Mouse (Mus musculus): ENCODE results near the gene Rxfp4.

Rxfp4 gene

DNA sequence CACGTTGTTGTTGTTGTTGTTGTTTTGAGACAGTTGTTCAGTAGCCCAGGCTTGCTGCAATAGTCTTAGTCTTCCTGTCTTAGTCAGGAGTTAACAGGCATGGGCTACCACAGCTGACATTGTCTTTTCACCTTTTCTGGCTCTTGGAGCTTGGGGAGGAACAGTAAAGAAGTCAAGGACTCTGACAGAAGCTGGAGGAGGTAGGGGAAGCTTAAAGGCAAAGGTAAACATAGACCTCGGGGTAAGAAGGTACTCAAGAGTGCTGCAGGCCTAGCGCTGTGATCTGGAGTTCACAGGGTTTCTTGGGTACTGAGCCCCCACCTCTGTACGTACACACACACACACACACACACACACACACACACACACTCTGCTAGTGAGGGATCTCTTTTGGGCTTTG is 24.2 kb downstream of the Rxfp4 start:
- DNase-seq (ENCODE audit: low spot score in 2 of 2): no peak

GRCm38 (mm10) chr3:88627535-88627934 is 25.4 kb downstream of the Rxfp4 start:
- no peak for DNase-seq (ENCODE audit: low spot score in 2 of 2)

GRCm38 (mm10) chr3:88627114-88627513 is 25.8 kb downstream of the Rxfp4 start:
- DNase-seq (ENCODE audit: low spot score in 2 of 2): no peak

GRCm38 (mm10) chr3:88626316-88626715 is 26.6 kb downstream of the Rxfp4 start:
- DNase-seq (ENCODE audit: low spot score in 2 of 2): no peak

DNA sequence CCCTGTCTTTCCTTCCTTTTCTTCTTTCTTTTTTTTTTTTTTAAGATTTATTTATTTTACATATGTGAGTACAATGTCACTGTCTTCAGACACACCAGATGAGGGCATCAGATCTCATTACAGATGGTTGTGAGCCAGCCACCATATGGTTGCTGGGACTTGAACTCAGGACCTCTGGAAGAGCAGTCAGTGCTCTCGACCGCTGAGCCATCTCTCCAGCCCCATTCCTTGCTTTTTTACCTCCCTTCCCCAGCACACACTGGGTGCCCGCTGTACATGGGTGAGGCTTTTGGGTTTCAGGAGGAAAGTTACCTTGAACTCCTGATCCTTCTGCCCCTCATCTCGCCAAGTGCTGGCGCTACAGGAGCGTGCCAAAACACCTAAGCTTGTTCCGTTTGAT is 27.4 kb downstream of the Rxfp4 start:
- no peak for DNase-seq (ENCODE audit: low spot score in 2 of 2)

DNA sequence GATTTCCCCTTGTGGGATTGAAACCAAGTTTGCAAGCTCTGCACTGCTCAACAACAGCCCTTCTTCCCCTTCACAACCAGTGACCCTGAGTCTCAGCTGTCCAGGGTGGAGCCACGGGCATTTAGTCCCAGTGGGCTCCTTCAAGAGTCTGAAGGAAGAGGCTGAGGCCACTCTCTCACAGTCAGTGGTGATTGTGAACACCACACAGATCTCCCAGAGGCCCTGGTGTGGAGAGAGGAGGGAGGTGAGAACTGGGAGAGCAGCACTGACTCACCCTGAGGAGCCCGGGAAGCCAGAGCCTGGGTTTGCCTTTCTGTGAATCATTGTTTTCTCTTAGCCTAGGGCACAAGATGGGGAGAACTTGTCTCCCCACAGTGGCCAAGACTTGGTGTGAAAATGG is 28.0 kb downstream of the Rxfp4 start:
- DNase-seq (ENCODE audit: low spot score in 2 of 2): peak; percentile 41 to 51

DNA sequence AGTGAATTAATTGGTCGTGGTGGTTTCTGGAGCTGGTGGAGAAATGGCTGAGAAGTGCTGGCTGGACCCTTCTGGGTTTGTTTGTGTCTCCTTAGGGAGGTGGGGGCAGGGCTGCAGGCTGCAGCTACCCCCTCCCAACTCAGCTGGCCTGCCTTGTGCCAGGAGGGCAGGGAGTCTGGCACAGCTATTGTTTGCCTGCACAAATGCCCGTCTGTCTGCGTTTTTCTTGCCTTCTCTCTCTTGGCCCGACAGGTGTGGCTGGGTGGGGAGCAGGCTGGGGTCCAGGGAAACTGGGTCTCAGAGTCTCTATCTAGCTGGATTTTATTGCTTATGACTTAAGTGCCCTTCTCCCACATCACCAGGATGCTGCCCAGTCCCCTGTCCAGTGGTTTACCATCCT is 28.6 kb downstream of the Rxfp4 start:
- DNase-seq (ENCODE audit: low spot score in 2 of 2): no peak

- DNase-seq (ENCODE audit: low spot score in 2 of 2): peak in 1 of 2 experiments; percentile 26
These were observed 29.4 kb downstream of the Rxfp4 start for GRCm38 (mm10) chr3:88623346-88624135.

GRCm38 (mm10) chr3:88622941-88623345 is 30.0 kb downstream of the Rxfp4 start:
- no peak for DNase-seq (ENCODE audit: low spot score in 2 of 2)

GRCm38 (mm10) chr3:88622113-88622940 is 30.6 kb downstream of the Rxfp4 start:
- peak; percentile 24 to 31 for DNase-seq (ENCODE audit: low spot score in 2 of 2)

DNA sequence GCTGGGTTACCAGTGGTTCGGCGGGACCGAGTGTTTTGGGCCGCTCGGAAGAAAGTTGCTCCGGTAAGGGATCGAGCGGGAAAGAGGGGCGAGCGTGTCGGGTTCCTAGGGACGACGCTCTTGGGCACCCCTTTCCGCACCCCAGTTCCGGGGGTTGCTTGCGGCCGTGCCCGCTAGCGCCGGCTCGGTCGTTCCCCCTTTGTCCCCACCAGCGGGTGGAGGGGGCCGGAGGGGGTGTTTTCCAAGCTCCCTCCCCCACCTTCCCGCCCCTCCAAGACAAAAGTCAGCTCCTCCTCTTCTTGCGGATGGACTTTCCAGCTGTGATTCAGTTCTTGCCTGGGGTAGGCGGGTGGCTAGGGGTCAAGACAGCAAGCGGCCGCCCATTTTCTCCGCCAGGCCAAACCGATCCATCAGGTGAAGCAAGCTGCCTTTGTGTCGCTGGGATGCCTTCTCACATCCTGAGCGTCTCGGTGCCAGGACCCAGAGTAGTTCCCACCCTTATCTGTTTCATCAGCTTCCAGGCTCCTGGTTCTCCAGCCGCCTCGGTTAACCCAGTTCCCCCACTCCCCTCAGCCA is 31.3 kb downstream of the Rxfp4 start:
- peak; percentile 46 to 62 for DNase-seq (ENCODE audit: low spot score in 2 of 2)

- peak; percentile 57 to 78 for DNase-seq (ENCODE audit: low spot score in 2 of 2)
These were observed 31.9 kb downstream of the Rxfp4 start for GRCm38 (mm10) chr3:88620992-88621536.

DNA sequence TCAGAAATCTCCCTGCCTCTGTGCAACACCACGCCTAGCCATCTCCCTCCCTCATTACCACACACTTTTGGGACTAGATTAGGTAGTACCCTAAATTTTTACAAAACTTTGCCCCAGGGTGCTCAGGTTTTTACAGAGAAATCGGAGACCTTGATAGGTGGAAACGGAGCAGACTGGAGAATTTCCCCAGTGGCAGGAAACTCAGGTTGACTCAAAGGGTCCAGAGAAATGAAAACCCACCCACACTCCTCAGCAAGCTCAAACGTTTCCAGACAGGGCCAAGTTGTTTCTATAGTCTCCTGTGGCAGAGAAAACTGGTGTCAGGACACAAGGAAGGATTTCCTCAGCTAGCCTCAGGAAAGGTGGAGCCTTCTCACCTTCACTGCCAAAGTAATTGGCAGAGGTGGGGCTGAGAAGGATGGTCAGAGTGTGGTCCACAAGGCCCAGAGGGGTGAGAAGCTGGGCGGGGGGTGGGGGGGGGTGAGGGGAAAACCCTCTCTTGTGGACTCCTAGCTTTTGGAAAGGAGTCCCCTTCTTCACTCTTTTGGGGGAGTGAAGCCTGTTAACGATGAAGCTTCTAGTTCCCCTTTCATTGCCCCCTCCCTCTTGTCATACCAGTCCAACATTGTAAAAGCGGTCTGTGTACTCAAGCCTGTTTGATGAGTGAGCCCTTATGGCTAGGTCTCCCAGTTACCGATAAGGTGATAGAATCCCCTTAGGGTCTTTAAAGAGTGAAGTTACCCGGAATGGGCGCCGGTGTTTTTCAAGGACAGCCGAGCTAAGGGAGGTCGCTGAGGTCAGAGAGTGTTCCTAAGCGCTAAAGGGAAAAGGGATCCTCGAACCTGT is 32.6 kb downstream of the Rxfp4 start:
- DNase-seq (ENCODE audit: low spot score in 2 of 2): no peak

GRCm38 (mm10) chr3:88619113-88620097 is 33.5 kb downstream of the Rxfp4 start:
- DNase-seq (ENCODE audit: low spot score in 2 of 2): no peak

DNA sequence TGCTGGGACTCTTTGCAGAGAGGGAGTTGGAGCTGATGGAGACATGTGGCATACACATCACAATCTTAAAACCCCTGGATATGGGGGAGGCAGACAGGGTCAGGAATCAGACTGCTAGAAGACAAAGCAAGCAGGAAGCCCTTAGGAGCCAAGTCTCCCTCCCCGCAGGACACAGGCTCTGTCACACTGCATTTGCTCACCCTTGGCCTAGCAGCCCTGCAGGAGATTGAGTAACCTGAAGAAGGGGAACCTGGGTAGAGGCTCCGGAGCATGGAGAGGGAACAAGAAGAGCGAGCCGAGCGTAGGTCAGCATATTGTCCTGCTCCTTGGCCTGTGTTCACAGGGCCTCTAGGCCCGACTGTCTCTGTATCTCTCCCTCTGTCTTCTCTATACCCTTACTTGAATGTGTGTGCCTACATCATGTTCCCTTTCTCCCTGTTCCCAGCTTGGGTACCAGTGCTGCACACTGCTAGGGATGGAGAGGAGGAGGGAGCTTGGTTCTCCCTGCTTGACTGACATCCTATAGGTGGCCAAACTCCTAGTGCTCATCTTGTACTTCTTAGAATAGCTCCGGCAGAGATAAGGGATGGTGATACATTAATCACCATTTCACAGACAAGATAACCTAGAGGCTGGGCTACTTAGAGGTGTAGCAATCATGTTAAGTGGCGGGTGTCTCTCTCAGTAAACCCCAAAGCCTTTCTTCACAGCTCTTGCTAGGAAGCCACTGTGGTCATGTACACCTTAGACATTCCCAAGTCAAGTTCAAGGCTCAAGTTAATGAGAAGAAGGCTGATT is 34.7 kb downstream of the Rxfp4 start:
- peak in 1 of 2 experiments; percentile 48 for DNase-seq (ENCODE audit: low spot score in 2 of 2)

DNA sequence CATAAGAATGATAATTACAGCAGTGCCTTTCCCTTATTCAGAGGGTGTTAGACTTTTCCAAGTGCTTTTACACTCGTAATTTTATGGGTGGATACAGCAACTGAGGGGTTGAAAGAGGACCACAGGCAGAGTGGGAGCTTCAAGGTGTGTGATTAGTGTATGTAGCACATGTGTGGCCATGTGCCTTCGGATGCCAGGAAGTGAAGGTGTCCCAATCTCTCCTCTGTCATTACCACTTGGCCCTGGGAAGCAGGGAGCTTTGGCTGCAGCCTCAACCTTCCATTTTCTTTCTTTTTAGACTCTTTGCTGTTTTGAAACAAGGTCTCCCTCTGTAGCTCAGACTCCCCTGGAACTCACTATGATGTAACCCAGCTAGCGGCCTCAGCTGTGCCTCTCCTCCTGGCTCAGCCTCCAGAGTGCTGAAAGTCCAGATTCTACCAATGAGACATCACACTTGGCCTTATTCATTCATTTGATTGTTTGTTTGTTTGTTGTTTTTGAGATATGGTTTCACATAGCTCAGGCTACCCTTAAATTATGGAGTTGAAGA is 35.9 kb downstream of the Rxfp4 start:
- DNase-seq (ENCODE audit: low spot score in 2 of 2): no peak

- DNase-seq (ENCODE audit: low spot score in 2 of 2): peak; percentile 57 to 76
These were observed 37.0 kb downstream of the Rxfp4 start for GRCm38 (mm10) chr3:88615902-88616391.

DNA sequence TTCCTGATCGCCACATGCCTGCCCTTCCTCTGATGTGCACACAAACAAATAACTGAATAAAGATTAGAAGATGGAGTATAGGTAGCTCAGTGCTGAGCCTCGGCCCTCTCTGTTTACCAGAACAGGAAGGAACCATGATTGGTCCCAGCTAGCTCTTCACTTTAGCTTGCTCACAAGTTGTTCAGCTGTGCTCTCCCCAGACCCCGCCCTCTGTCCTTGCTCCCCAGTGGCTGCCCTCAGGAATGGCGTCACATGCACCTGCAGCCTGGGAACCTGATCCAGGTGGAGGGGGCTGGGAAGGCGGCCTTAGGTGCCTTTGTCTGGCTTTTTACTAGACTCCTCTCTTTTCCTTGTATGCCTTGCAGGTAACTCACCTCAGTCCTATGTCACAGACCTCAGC is 37.8 kb downstream of the Rxfp4 start:
- no peak for DNase-seq (ENCODE audit: low spot score in 2 of 2)

- DNase-seq (ENCODE audit: low spot score in 2 of 2): no peak
These were observed 38.5 kb downstream of the Rxfp4 start for GRCm38 (mm10) chr3:88614418-88614817.

Measured in urinary bladder, postnatal 36 days (tissue).